Mouse (Mus musculus): ENCODE results near the gene Eipr1. TPM values are rescaled to one million over a fixed set of nuclear protein-coding genes. Genes with fewer than 3 reads are reported as not detected.

The Eipr1 gene
- polyA plus RNA-seq, 1 experiment from 2014 or later, result 70.9 TPM

- H3K9me3 ChIP-seq, result no peaks in the 10 kb centered on the region
- no peaks in the 10 kb centered on the region; the same call in 1 of the 2 replicates for H3K36me3 ChIP-seq
- no peak overlapping the region for H3K27ac ChIP-seq (replicated peaks)
- no peak overlapping the region for H3K4me3 ChIP-seq
- peaks cover 46% of the 10 kb centered on the region for H3K4me1 ChIP-seq (replicated peaks)
- ATAC-seq (ENCODE audit: low FRiP score, low read depth), result no peak
- 88% methylated on average over 4 of the region's 4 CpGs for WGBS
- H3K9ac ChIP-seq, result no peak overlapping the region
- no peaks in the 10 kb centered on the region for H3K27me3 ChIP-seq
- H3K4me2 ChIP-seq, result no peak overlapping the region
Measured at GRCm38 (mm10) chr12:28868794-28869193, 117.2 kb downstream of the Eipr1 start.

GRCm38 (mm10) chr12:28872271-28872670 is 120.7 kb downstream of the Eipr1 start:
- H3K9ac ChIP-seq, result no peak overlapping the region
- no peaks in the 10 kb centered on the region for H3K9me3 ChIP-seq
- H3K4me1 ChIP-seq (replicated peaks), result peaks cover 32% of the 10 kb centered on the region
- 0 out of 2 replicates have a peak overlapping the region, but pooled peaks have one; percentile 23 for H3K27ac ChIP-seq (replicated peaks)
- WGBS, result 81% methylated on average over 12 of the region's 12 CpGs
- H3K27me3 ChIP-seq, result no peaks in the 10 kb centered on the region
- ATAC-seq (ENCODE audit: low FRiP score, low read depth), result no peak
- H3K4me3 ChIP-seq, result no peak overlapping the region
- H3K36me3 ChIP-seq, result no peaks in the 10 kb centered on the region; the same call in 1 of the 2 replicates
- no peak overlapping the region for H3K4me2 ChIP-seq

DNA sequence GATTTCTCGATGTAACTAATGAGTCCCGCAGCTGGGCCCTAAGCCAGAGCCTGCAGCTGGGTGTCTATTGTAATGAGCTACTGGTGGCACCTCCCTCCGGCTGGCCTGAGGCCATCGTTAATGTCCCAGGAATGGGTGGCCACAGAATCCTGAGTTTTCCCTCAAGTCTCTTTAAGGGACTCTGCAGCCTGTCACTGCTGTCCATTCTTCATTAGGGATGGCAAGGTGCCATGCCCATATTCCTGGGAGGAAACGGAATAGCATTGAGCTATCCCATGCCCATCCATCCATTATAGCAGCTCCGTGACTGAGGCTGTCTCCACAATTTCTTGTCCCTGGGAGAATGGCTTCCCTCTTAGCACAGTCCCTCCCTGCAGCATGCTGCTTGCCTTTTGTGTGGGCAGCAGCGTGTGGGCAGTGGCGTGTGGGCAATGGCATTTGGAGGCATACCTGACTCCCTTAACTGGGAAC is 123.2 kb downstream of the Eipr1 start:
- no peak overlapping the region for H3K4me2 ChIP-seq
- no peak overlapping the region for H3K4me3 ChIP-seq
- 30% methylated on average over 8 of the region's 8 CpGs for WGBS
- peaks cover 34% of the 10 kb centered on the region for H3K4me1 ChIP-seq (replicated peaks)
- H3K27ac ChIP-seq (replicated peaks), result peak overlapping the region; percentile 77
- no peaks in the 10 kb centered on the region for H3K9me3 ChIP-seq
- ATAC-seq (ENCODE audit: low FRiP score, low read depth), result 0 out of 2 replicates have a peak, but pooled peaks have one; percentile 39
- no peaks in the 10 kb centered on the region for H3K27me3 ChIP-seq
- no peak overlapping the region for H3K9ac ChIP-seq
- H3K36me3 ChIP-seq, result no peaks in the 10 kb centered on the region; the same call in 1 of the 2 replicates

DNA sequence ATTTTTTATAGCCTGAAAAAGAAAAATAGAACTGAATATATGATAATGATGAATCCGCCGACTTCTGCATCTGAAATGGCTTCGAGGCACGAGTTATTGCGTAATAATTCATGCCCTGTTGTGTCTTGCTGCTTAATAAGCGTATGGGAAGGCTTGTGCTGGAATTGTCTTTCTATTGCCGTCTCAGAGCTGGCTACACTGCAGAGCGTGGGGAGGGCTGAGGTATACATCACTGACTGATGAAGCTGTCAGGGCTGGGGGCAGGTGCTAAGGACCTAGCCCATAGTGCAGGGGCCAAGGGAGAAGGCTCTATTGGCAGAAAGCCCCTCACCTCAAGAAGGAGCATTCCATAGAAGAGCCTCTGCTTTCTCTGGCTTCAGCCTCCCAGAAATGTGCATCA is 123.9 kb downstream of the Eipr1 start:
- no peak overlapping the region for H3K9ac ChIP-seq
- ATAC-seq (ENCODE audit: low FRiP score, low read depth), result no peak

DNA sequence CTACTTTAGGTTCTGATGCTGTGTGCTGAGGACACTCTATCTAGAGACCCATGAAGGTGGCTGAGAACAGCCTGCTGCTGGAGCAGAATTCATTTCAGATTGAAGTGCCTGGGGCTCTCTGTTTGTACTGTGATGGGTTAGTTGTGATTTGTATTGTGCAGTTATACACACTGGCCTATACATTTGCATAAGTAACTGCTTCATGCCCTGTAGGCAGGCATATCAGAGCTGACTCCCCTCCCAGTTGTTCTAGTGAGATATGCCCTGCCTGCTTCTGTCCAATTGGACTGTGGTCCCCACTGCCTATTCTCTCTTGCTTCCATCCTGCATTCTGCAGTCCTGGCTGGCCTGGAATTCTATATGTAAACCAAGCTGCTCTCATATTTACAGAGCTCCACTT is 128.9 kb downstream of the Eipr1 start:
- no peaks in the 10 kb centered on the region for H3K36me3 ChIP-seq
- no peak overlapping the region for H3K4me3 ChIP-seq
- peaks cover 16% of the 10 kb centered on the region for H3K4me1 ChIP-seq (replicated peaks)
- H3K9me3 ChIP-seq, result no peaks in the 10 kb centered on the region
- H3K27ac ChIP-seq (replicated peaks), result peak overlapping the region; percentile 67
- ATAC-seq (ENCODE audit: low FRiP score, low read depth), result peak; percentile 39; the same call in 1 of the 2 replicates
- no peak overlapping the region for H3K4me2 ChIP-seq
- H3K27me3 ChIP-seq, result no peaks in the 10 kb centered on the region
- no peak overlapping the region for H3K9ac ChIP-seq

More for the DNA sequence above, 123.9 kb downstream of the Eipr1 start:
- Histone ChIP-seq H3K27ac (replicated peaks) (peak overlapping the region; percentile 77), H3K9me3 (no peaks in the 10 kb centered on the region), H3K36me3 (no peaks in the 10 kb centered on the region), H3K27me3 (no peaks in the 10 kb centered on the region), H3K4me3 (no peak overlapping the region), H3K4me2 (no peak overlapping the region), H3K4me1 (replicated peaks) (peaks cover 41% of the 10 kb centered on the region)
- WGBS, result 54% methylated on average over 8 of the region's 8 CpGs

GRCm38 (mm10) chr12:28887712-28888111 is 136.1 kb downstream of the Eipr1 start:
- no peaks in the 10 kb centered on the region for H3K27me3 ChIP-seq
- H3K9ac ChIP-seq, result no peak overlapping the region
- H3K4me1 ChIP-seq (replicated peaks), result peaks cover 20% of the 10 kb centered on the region
- H3K4me2 ChIP-seq, result no peak overlapping the region
- 80% methylated on average over 6 of the region's 6 CpGs for WGBS
- H3K36me3 ChIP-seq, result no peaks in the 10 kb centered on the region
- H3K9me3 ChIP-seq, result no peaks in the 10 kb centered on the region
- no peak overlapping the region for H3K27ac ChIP-seq (replicated peaks)
- H3K4me3 ChIP-seq, result no peak overlapping the region
- no peak for ATAC-seq (ENCODE audit: low FRiP score, low read depth)

- no peak overlapping the region for H3K4me2 ChIP-seq
- peak overlapping the region; percentile 75 for H3K27ac ChIP-seq (replicated peaks)
- peak; percentile 54 for ATAC-seq (ENCODE audit: low FRiP score, low read depth)
- H3K36me3 ChIP-seq, result no peaks in the 10 kb centered on the region
- no peak overlapping the region for H3K4me3 ChIP-seq
- H3K9ac ChIP-seq, result no peak overlapping the region; the same call in 1 of the 2 replicates
- H3K27me3 ChIP-seq, result no peaks in the 10 kb centered on the region
- no peaks in the 10 kb centered on the region for H3K9me3 ChIP-seq
- H3K4me1 ChIP-seq (replicated peaks), result peaks cover 20% of the 10 kb centered on the region
- 16% methylated on average over 7 of the region's 7 CpGs for WGBS
Measured at GRCm38 (mm10) chr12:28889068-28889674, 137.6 kb downstream of the Eipr1 start.

- no peaks in the 10 kb centered on the region for H3K27me3 ChIP-seq
- no peak overlapping the region for H3K27ac ChIP-seq (replicated peaks)
- H3K4me2 ChIP-seq, result no peak overlapping the region
- H3K36me3 ChIP-seq, result no peaks in the 10 kb centered on the region
- H3K4me1 ChIP-seq (replicated peaks), result peaks cover 20% of the 10 kb centered on the region
- 50% methylated on average over 5 of the region's 5 CpGs for WGBS
- no peak overlapping the region for H3K9ac ChIP-seq
- H3K4me3 ChIP-seq, result no peak overlapping the region
- 0 out of 2 replicates have a peak, but pooled peaks have one; percentile 5 for ATAC-seq (ENCODE audit: low FRiP score, low read depth)
- H3K9me3 ChIP-seq, result no peaks in the 10 kb centered on the region
Measured at GRCm38 (mm10) chr12:28891523-28891922, 139.9 kb downstream of the Eipr1 start.

DNA sequence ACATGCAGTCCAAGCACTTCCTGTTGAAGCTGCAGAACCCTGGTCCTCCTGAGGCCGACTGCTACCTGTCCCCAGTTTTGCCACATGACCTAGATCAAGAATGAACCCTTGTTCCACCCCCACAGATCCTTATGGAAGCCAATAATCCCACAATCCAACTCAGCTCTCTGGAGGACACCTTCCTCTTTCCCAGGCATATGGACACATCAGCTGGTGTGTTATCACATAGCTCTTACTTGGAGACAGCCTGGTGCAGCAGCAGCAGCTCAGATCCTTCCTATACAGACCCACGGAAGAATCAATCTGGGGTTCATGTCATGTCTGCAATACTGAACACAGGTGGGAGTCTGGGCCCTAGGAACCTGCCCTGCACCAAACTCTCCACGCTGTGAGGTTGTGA is 145.0 kb downstream of the Eipr1 start:
- H3K4me1 ChIP-seq (replicated peaks), result 0 out of 2 replicates have a peak, but pooled peaks cover 2% of the 10 kb centered on the region
- H3K9ac ChIP-seq, result no peak overlapping the region
- no peaks in the 10 kb centered on the region for H3K36me3 ChIP-seq
- H3K4me2 ChIP-seq, result no peak overlapping the region
- no peaks in the 10 kb centered on the region for H3K9me3 ChIP-seq
- ATAC-seq (ENCODE audit: low FRiP score, low read depth), result no peak
- H3K27ac ChIP-seq (replicated peaks), result no peak overlapping the region
- H3K4me3 ChIP-seq, result no peak overlapping the region
- H3K27me3 ChIP-seq, result no peaks in the 10 kb centered on the region
- 79% methylated on average over 3 of the region's 3 CpGs for WGBS

GRCm38 (mm10) chr12:28898307-28898706 is 146.7 kb downstream of the Eipr1 start:
- Histone ChIP-seq H3K36me3 (no peaks in the 10 kb centered on the region), H3K4me1 (replicated peaks) (no peaks in the 10 kb centered on the region), H3K9ac (no peak overlapping the region), H3K27me3 (no peaks in the 10 kb centered on the region), H3K4me3 (no peak overlapping the region), H3K4me2 (no peak overlapping the region), H3K27ac (replicated peaks) (no peak overlapping the region), H3K9me3 (no peaks in the 10 kb centered on the region)
- ATAC-seq (ENCODE audit: low FRiP score, low read depth), result no peak
- 89% methylated on average over 6 of the region's 6 CpGs for WGBS

- no peaks in the 10 kb centered on the region for H3K4me1 ChIP-seq (replicated peaks)
- H3K9ac ChIP-seq, result no peak overlapping the region
- no peak overlapping the region for H3K4me2 ChIP-seq
- H3K9me3 ChIP-seq, result no peaks in the 10 kb centered on the region
- H3K36me3 ChIP-seq, result no peaks in the 10 kb centered on the region
- ATAC-seq (ENCODE audit: low FRiP score, low read depth), result no peak; the same call in 1 of the 2 replicates
- H3K27me3 ChIP-seq, result no peaks in the 10 kb centered on the region
- 49% methylated on average over 4 of the region's 4 CpGs for WGBS
- H3K27ac ChIP-seq (replicated peaks), result no peak overlapping the region
- H3K4me3 ChIP-seq, result no peak overlapping the region
Measured at GRCm38 (mm10) chr12:28899696-28900095, 148.1 kb downstream of the Eipr1 start.

GRCm38 (mm10) chr12:28900341-28900740 is 148.7 kb downstream of the Eipr1 start:
- Histone ChIP-seq H3K4me1 (replicated peaks) (no peaks in the 10 kb centered on the region), H3K27ac (replicated peaks) (no peak overlapping the region), H3K9me3 (no peaks in the 10 kb centered on the region), H3K9ac (no peak overlapping the region), H3K4me3 (no peak overlapping the region), H3K36me3 (no peaks in the 10 kb centered on the region), H3K4me2 (no peak overlapping the region), H3K27me3 (no peaks in the 10 kb centered on the region)
- WGBS, result 75% methylated on average over 4 of the region's 4 CpGs
- ATAC-seq (ENCODE audit: low FRiP score, low read depth), result no peak

GRCm38 (mm10) chr12:28902132-28902531 is 150.5 kb downstream of the Eipr1 start:
- Histone ChIP-seq H3K27me3 (no peaks in the 10 kb centered on the region), H3K4me2 (no peak overlapping the region), H3K27ac (replicated peaks) (no peak overlapping the region), H3K36me3 (no peaks in the 10 kb centered on the region), H3K4me1 (replicated peaks) (peaks cover 8% of the 10 kb centered on the region), H3K9me3 (no peaks in the 10 kb centered on the region), H3K4me3 (no peak overlapping the region), H3K9ac (no peak overlapping the region)
- WGBS, result 90% methylated on average over 3 of the region's 3 CpGs
- ATAC-seq (ENCODE audit: low FRiP score, low read depth), result no peak
